Mouse (Mus musculus): ENCODE data around the gene Gemin6.
"Not testable (repeated sequence)": the region's sequence is repeated elsewhere in the genome, so short reads cannot be mapped to it uniquely, and the experiment has no call there.

The Gemin6 gene

GRCm38 (mm10) chr17:80224326-80225116 is at the start of gene Gemin6:
Gene Gemin6 (plus strand): TSS chr17:80224441.
- DNase-seq (ENCODE audit: low spot score), result peak; percentile 76

- no peak for DNase-seq (ENCODE audit: low spot score)
Measured at GRCm38 (mm10) chr17:80174699-80175385, 49.4 kb upstream of the Gemin6 start.

- DNase-seq (ENCODE audit: low spot score), result no peak
Measured at GRCm38 (mm10) chr17:80175386-80175739, 48.9 kb upstream of the Gemin6 start.

- no peak for DNase-seq (ENCODE audit: low spot score)
Measured at GRCm38 (mm10) chr17:80175966-80176365, 48.3 kb upstream of the Gemin6 start.

GRCm38 (mm10) chr17:80178846-80179245 is 45.4 kb upstream of the Gemin6 start:
- DNase-seq (ENCODE audit: low spot score), result not testable (repeated sequence)

GRCm38 (mm10) chr17:80179959-80180358 is 44.3 kb upstream of the Gemin6 start:
- DNase-seq (ENCODE audit: low spot score), result peak; percentile 47

DNA sequence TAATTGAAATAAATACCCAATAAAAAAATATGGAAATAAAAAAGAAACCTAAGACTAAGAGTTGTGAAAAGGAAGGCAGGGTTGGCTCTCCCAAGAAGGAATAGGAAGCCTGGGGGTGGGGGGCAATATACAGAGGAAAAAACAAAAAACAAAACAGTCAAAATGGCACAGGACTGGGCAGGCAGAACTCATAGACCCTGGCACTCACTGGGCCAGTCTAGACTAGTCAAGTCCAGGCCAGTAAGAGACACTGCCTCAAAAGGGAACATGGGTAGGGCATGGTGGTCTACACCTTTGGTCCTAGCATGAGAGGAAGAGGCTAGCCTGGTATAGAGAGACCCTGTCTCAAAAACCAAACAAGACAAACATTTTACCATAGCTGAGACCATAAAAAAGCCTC is 43.8 kb upstream of the Gemin6 start:
- DNase-seq (ENCODE audit: low spot score), result no peak

GRCm38 (mm10) chr17:80183615-80184014 is 40.6 kb upstream of the Gemin6 start:
- DNase-seq (ENCODE audit: low spot score), result no peak

DNA sequence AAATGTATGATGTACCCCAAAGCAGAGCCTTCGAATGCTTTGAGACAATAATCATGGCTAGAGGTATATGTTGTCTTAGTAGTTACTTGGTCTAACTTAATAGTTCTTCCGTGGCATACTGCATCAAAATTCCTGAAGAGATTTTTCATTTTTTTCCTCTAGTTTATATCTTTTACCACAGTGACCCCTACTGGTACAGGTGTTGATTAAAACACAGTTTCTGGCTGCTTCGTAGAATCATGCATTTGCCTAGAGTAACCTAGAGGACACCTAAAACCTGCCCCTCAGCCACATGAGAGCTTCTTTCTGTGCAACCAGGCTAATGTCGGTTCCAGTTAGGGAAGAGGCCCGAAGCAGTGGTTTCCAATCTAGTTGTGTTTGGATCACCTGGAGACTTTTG is 31.2 kb upstream of the Gemin6 start:
- no peak for DNase-seq (ENCODE audit: low spot score)

GRCm38 (mm10) chr17:80199160-80199778 is 25.0 kb upstream of the Gemin6 start:
- DNase-seq (ENCODE audit: low spot score), result no peak

- DNase-seq (ENCODE audit: low spot score), result no peak
Measured at GRCm38 (mm10) chr17:80205657-80206056, 18.6 kb upstream of the Gemin6 start.

GRCm38 (mm10) chr17:80206301-80206670 is 18.0 kb upstream of the Gemin6 start:
- peak; percentile 32 for DNase-seq (ENCODE audit: low spot score)

DNA sequence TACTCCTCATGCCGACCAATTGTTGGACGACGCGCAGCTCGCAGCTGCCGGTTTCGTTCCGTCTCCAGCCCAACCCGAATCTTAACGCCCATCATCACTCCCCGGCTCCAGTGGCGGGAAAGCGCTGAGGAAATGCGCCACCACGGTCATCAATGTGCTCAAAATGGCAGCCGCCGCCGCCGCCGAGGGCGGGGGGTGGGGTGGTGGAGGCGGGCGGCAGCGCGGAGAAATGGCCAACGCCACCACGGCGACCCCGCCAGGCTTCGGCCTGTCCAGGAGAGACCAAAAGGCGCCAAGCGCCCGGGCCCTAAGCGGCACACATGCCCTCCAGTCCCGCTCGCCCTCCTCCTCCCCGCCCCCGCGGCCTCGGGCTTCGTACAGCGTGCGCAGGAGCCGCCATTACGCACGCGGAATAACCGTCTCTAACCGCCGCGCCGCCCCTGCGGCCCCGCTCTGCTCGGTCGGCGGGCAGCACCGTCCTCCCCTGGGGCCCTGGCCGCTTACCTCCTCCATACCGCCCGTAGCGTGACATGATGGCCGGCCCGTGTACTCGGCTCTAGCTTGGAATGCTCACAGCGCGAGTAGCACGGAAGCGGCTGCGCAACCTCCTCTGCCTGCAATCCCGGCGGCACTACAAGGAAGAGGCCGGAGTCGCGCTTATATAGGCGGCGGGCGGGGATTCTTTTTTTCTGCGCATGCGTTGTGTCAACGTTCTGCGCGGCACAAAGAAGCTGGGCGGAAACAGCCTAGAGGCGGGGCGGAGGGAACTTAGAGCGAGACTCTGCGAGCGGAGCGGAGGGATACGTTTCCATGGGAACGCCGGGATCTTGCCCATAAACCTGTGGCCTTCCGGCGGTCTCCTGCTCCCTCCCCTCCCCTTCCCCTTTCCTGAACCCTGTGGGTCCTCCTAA is 17.3 kb upstream of the Gemin6 start, which contains the start of the genes Srsf7 and Ttc39d:
Srsf7 (minus strand) TSS at position 637 of the 911 bp plus-strand sequence.
Ttc39d (plus strand) TSS at position 790 of the 911 bp plus-strand sequence.
- peak; percentile 96 for DNase-seq (ENCODE audit: low spot score)

GRCm38 (mm10) chr17:80213998-80214397 is 10.2 kb upstream of the Gemin6 start:
- not testable (repeated sequence) for DNase-seq (ENCODE audit: low spot score)

- no peak for DNase-seq (ENCODE audit: low spot score)
Measured at GRCm38 (mm10) chr17:80220131-80220530, 4.1 kb upstream of the Gemin6 start.

DNA sequence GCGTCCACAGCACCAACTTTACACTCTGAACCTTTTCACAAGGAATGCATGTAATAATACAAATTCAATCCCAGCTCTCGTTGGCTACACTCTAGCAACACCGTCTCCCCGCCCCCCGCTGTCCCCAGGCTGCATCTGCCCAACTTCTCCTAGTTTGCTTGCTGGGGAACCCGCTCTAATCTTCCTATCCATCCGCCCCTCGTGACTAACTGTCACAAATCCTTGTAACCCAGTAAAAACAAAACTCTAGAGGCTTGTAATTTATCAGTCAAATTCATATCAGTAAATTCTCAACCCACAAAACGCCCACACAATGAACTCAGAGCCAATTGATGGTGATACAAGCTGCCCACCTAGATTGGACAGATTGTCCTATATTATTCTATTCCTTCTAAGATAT is 3.0 kb upstream of the Gemin6 start:
- DNase-seq (ENCODE audit: low spot score), result no peak

DNA sequence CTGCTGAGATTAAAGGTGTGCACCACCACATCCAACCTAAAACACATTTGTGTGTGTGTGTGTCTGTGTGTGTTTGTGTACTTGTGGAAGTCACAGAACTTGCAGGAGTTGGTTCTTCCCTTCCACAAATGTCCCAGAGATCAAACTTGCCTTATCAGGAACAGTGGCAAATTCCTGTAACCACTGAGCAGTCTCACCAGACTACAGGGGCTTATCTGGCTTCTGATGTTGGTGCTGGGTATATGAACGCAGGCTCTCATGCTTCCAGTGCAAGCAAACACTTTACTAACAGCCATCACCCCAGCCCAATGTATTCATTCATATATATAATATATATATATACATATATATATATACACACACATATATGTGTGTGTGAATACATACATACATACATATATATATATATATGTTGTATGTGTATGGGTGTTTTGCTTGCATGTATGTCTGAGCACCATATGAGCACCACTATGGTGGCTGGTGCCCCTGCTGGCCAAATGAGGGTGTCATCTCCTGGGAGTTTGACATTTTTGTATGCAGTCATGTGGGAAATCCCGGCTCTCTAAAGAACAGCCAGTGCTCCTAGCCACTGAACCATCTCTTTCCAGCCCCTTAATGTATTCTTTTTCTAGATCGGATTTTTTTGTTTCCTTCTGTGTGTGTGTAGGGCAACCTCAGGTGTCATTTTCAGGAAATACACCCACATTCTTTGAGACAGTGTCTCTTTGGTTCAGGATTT is 2.2 kb upstream of the Gemin6 start:
- DNase-seq (ENCODE audit: low spot score), result no peak

DNA sequence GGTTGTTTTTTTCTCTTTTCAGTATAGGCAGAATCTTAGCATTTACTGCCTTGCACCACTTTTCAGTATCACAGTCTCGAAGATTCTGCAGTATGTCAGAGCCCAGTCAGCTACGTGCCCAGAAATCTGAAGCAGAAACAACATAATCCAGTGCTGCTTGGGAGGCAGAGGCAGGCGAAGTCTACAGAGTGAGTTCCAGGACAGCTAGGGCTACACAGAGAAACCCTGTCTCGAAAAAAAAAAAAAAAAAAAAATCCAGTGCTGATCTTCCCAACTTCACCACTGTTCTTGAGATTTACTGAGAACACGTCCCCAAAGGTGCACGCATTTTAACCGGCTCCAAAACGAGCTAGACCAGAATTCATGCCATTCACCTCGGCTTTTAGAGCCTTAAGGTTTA is 412 bp upstream of the Gemin6 start:
- no peak for DNase-seq (ENCODE audit: low spot score)

- DNase-seq (ENCODE audit: low spot score), result not testable (repeated sequence)
Measured at GRCm38 (mm10) chr17:80225142-80225541, 901 bp downstream of the Gemin6 start.

DNA sequence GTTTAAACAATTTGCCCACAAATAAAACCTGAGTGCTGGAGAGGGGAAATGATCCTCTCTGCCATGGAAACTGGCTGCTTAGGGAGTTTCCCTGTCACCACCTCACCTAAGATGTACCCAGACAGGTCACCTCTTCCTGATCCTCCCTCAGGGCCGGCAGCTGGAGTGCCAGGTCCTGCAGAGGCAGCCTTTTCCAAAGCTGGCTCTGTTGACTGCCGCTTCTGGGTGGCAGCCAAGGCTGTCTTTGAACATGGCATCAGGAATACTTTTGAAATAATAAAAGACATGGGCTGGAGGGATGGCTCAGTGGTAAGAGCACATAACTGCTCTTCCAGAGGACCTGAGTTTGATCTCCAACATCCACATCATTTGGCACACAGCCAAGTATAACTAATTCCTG is 5.2 kb downstream of the Gemin6 start:
- no peak for DNase-seq (ENCODE audit: low spot score)

DNA sequence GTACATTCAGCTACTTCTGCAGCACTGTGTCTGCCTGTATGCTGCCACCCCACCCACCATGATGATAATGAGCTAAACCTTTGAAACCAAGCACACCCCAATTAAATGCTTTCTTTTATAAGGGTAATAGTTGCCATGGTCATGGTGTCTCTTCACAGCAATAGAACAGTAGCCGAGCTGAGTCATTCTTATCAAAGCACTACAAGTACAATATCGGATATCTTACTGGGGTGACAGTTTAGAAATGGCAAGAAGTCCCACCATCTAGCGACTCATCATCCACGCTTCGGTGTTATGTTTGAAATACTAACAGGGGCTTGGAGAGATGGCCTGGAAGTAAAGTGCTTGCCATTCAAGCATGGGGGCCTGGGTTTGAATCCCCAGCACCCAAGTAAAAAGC is 9.6 kb downstream of the Gemin6 start:
- no peak for DNase-seq (ENCODE audit: low spot score)
